Mouse (Mus musculus): Measurements from ENCODE around the gene Gucy1b2. TPM values are rescaled to one million over a fixed set of nuclear protein-coding genes. Genes with fewer than 3 reads are reported as not detected.

The Gucy1b2 gene
- polyA plus RNA-seq, 1 experiment from 2014 or later, result not detected

DNA sequence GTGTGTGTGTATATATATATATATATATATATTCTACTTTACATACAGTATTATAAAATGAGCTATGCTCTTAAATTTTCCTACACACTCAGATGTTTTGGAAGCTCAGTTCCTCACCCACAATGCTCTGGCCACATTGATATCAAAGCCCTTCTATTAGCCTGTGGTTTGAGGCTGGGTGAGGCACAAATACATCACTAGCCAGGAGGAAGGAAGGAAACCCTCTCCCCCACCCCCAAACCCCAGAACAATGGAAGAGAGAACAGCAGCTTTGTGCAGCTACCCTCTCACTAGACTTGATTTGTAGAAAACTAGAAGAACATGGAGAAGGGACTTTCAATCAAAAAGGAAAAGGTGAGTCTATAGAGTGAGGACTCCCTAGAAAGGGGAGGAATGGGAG is 16.1 kb downstream of the Gucy1b2 start:
- no peak for ATAC-seq

DNA sequence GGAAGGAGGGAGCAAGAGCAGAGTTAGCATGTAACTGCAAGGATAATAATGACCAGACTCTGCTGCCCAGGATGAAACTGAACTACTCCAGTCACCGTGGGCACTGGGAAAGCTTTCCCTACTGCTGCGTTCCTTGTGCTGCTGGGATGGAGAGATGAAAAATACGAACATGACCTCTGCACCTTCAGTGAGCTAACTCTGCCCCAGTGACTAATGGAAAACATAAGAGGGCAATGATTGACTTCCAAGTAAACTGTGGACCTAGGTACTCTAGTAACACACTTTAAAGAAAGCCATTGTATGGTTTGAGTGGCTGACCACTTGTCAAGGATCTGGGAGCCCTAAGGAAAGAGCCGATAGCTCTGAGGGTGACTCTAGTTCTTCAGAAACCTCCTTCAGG is 17.9 kb downstream of the Gucy1b2 start:
- ATAC-seq, result peak; percentile 91
- TF ChIP-seq EP300 (IDR thresholded peaks at IDR 0.05; ENCODE audit: low read depth) (no peak), CTCF (IDR thresholded peaks at IDR 0.05; ENCODE audit: low read depth) (no peak)
- Histone ChIP-seq H3K4me2 (ENCODE audit: low read depth, low read length) (no peak overlapping the region), H3K27me3 (ENCODE audit: insufficient read depth, low read length) (no peaks in the 10 kb centered on the region), H3K4me3 (ENCODE audit: low read depth, low read length) (no peak overlapping the region), H3K9ac (replicated peaks) (no peak overlapping the region), H3K9me3 (ENCODE audit: low read length) (no peaks in the 10 kb centered on the region), H3K27ac (ENCODE audit: low read depth) (peak overlapping the region; percentile 84), H3K4me1 (ENCODE audit: insufficient read depth) (no peaks in the 10 kb centered on the region), H3K36me3 (replicated peaks; ENCODE audit: insufficient read depth, low read length) (no peaks in the 10 kb centered on the region)
- 62% methylated on average over 4 of the region's 4 CpGs for WGBS (ENCODE audit: insufficient replicate concordance)
- no peak for DNase-seq

More for the DNA sequence above, 16.1 kb downstream of the Gucy1b2 start:
- DNase-seq, result no peak
- no peak overlapping the region for H3K27ac ChIP-seq (ENCODE audit: low read depth)
- H3K4me2 ChIP-seq (ENCODE audit: low read depth, low read length), result no peak overlapping the region
- no peaks in the 10 kb centered on the region for H3K36me3 ChIP-seq (replicated peaks; ENCODE audit: insufficient read depth, low read length)
- H3K9me3 ChIP-seq (ENCODE audit: low read length), result no peaks in the 10 kb centered on the region
- TF ChIP-seq EP300 (IDR thresholded peaks at IDR 0.05; ENCODE audit: low read depth) (no peak), CTCF (IDR thresholded peaks at IDR 0.05; ENCODE audit: low read depth) (no peak)
- H3K27me3 ChIP-seq (ENCODE audit: insufficient read depth, low read length), result no peaks in the 10 kb centered on the region
- H3K4me1 ChIP-seq (ENCODE audit: insufficient read depth), result no peaks in the 10 kb centered on the region
- no peak overlapping the region for H3K4me3 ChIP-seq (ENCODE audit: low read depth, low read length)
- no peak overlapping the region for H3K9ac ChIP-seq (replicated peaks)

DNA sequence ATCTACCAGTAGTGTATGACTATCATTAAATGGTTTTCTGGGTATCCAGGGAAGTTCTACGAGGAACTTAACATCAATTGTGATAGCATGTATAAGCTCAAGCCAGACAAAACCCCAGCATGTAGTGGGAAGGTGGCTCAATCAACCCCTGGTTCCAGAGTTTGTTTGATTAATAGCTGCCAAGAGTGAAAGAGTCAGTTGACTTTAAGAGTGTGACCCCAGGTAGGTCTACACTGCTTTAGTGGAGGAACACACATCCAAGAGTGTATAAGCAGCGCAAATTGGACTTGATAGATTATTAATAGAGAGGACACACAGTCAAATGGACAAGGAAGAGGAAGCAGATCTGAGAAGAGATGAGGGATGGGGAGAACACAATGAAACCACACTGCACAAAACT is 18.3 kb downstream of the Gucy1b2 start:
- WGBS (ENCODE audit: insufficient replicate concordance), result 76% methylated on average over 2 of the region's 2 CpGs
- H3K27me3 ChIP-seq (ENCODE audit: insufficient read depth, low read length), result no peaks in the 10 kb centered on the region
- DNase-seq (no peak), ATAC-seq (peak; percentile 80)
- no peaks in the 10 kb centered on the region for H3K36me3 ChIP-seq (replicated peaks; ENCODE audit: insufficient read depth, low read length)
- H3K4me1 ChIP-seq (ENCODE audit: insufficient read depth), result no peaks in the 10 kb centered on the region
- no peak overlapping the region for H3K4me3 ChIP-seq (ENCODE audit: low read depth, low read length)
- H3K27ac ChIP-seq (ENCODE audit: low read depth), result peak overlapping the region; percentile 84; the same call in 1 of the 2 replicates
- no peak for TF ChIP-seq CTCF (IDR thresholded peaks at IDR 0.05; ENCODE audit: low read depth)
- TF ChIP-seq EP300 (IDR thresholded peaks at IDR 0.05; ENCODE audit: low read depth), result no peak
- no peak overlapping the region for H3K4me2 ChIP-seq (ENCODE audit: low read depth, low read length)
- H3K9me3 ChIP-seq (ENCODE audit: low read length), result no peaks in the 10 kb centered on the region
- H3K9ac ChIP-seq (replicated peaks), result no peak overlapping the region

DNA sequence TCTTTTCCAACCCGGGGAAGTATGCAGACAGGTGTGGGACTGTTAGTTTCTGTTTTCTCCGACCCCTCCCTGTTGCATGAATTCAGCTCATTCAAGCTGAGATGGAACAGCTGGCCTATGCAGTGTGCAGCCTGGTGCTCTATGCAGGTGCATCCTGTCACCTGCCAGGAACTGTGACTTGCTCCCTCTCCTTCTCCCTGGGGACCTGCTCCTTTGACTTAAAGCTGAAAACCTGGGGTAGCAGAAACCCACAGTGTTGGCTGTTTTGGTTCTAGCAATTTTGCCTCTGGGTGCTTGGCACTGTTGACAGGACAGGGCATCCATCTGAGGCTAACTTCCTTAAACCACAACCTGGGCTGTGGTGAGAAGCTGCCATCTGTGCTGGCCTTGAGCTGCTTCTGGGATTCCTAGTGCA is 30.8 kb downstream of the Gucy1b2 start:
- DNase-seq (peak; percentile 26), ATAC-seq (peak; percentile 59)
- Histone ChIP-seq H3K9me3 (ENCODE audit: low read length) (no peaks in the 10 kb centered on the region), H3K36me3 (replicated peaks; ENCODE audit: insufficient read depth, low read length) (no peaks in the 10 kb centered on the region), H3K4me2 (ENCODE audit: low read depth, low read length) (no peak overlapping the region), H3K4me3 (ENCODE audit: low read depth, low read length) (no peak overlapping the region), H3K9ac (replicated peaks) (no peak overlapping the region), H3K27ac (ENCODE audit: low read depth) (no peak overlapping the region), H3K27me3 (ENCODE audit: insufficient read depth, low read length) (no peaks in the 10 kb centered on the region), H3K4me1 (ENCODE audit: insufficient read depth) (no peaks in the 10 kb centered on the region)
- TF ChIP-seq CTCF (IDR thresholded peaks at IDR 0.05; ENCODE audit: low read depth) (no peak), EP300 (IDR thresholded peaks at IDR 0.05; ENCODE audit: low read depth) (peak; percentile 49; the same call in 1 of the 2 replicates)
- 60% methylated on average over 2 of the region's 2 CpGs for WGBS (ENCODE audit: insufficient replicate concordance)

DNA sequence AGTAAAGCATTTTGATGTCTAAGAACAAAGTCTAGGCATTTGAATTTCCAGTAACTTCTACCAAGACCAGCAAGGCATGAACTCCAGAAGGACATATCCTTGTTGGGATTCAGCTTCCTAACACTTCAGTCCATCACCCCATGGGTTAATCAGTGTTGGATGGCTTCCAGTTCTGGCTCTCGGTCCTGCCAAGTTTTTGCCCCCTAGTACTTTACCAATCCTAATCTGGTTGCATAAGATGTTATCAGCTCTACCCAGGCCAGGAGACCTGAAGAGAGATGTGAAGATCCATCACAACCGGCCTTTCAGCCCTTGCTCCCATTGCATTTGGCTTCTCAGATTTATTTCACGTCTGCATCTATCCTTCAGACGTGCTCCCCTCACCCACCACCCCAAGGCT is 33.8 kb downstream of the Gucy1b2 start:
- H3K4me2 ChIP-seq (ENCODE audit: low read depth, low read length), result no peak overlapping the region
- ATAC-seq (no peak), DNase-seq (no peak)
- no peaks in the 10 kb centered on the region for H3K4me1 ChIP-seq (ENCODE audit: insufficient read depth)
- H3K27me3 ChIP-seq (ENCODE audit: insufficient read depth, low read length), result no peaks in the 10 kb centered on the region
- no peaks in the 10 kb centered on the region for H3K36me3 ChIP-seq (replicated peaks; ENCODE audit: insufficient read depth, low read length)
- H3K9me3 ChIP-seq (ENCODE audit: low read length), result no peaks in the 10 kb centered on the region
- no peak overlapping the region for H3K4me3 ChIP-seq (ENCODE audit: low read depth, low read length)
- no peak overlapping the region for H3K27ac ChIP-seq (ENCODE audit: low read depth)
- no peak overlapping the region for H3K9ac ChIP-seq (replicated peaks)
- TF ChIP-seq CTCF (IDR thresholded peaks at IDR 0.05; ENCODE audit: low read depth) (no peak), EP300 (IDR thresholded peaks at IDR 0.05; ENCODE audit: low read depth) (no peak)
- 66% methylated on average over 4 of the region's 4 CpGs for WGBS (ENCODE audit: insufficient replicate concordance)

DNA sequence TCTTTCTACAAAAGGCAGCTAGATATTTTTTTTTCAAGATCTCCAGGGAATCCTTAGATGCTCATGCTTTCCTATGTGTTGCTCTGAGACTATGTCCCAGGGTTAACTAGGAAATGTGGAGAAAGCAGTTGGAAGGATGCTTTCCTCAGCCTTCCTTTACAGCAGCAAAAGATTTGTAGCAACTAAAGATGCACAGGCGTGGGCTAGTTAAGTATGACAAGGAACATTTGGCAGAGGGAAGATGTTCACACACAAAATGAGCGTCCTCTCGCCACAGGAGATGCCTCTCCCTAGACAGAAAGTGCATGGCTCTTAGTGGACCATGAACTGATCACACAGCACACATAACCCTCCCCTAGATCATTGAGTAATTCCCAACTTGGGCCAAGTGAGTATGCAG is 38.6 kb downstream of the Gucy1b2 start:
- Histone ChIP-seq H3K36me3 (replicated peaks; ENCODE audit: insufficient read depth, low read length) (no peaks in the 10 kb centered on the region), H3K9me3 (ENCODE audit: low read length) (no peaks in the 10 kb centered on the region), H3K4me2 (ENCODE audit: low read depth, low read length) (no peak overlapping the region), H3K27me3 (ENCODE audit: insufficient read depth, low read length) (no peaks in the 10 kb centered on the region), H3K27ac (ENCODE audit: low read depth) (no peak overlapping the region), H3K4me1 (ENCODE audit: insufficient read depth) (no peaks in the 10 kb centered on the region), H3K4me3 (ENCODE audit: low read depth, low read length) (no peak overlapping the region), H3K9ac (replicated peaks) (no peak overlapping the region)
- no peak for ATAC-seq
- no peak for DNase-seq
- 76% methylated on average over 3 of the region's 3 CpGs for WGBS (ENCODE audit: insufficient replicate concordance)
- TF ChIP-seq EP300 (IDR thresholded peaks at IDR 0.05; ENCODE audit: low read depth) (no peak), CTCF (IDR thresholded peaks at IDR 0.05; ENCODE audit: low read depth) (no peak)

DNA sequence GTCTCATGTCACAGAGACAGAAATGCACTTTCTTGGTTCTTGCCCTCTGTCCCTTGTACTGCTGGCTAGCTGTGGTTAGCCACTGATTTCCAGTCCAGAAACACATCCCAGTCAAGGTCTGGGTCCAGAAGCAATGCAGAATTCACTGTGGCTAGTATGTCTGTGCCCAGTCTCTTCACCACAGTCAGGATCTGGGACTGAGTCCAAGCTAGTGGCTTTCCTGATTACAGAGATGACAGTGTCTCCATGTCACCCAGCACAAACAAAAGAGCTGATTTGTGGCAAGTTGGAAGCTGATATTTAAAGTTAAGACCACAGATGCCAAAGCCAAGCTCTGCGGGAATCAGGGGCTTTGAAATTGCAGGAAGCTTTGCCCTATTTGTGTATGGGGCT is 39.4 kb downstream of the Gucy1b2 start:
- Histone ChIP-seq H3K4me2 (ENCODE audit: low read depth, low read length) (no peak overlapping the region), H3K4me3 (ENCODE audit: low read depth, low read length) (no peak overlapping the region), H3K9me3 (ENCODE audit: low read length) (no peaks in the 10 kb centered on the region), H3K4me1 (ENCODE audit: insufficient read depth) (no peaks in the 10 kb centered on the region), H3K36me3 (replicated peaks; ENCODE audit: insufficient read depth, low read length) (no peaks in the 10 kb centered on the region), H3K27me3 (ENCODE audit: insufficient read depth, low read length) (no peaks in the 10 kb centered on the region), H3K9ac (replicated peaks) (no peak overlapping the region), H3K27ac (ENCODE audit: low read depth) (no peak overlapping the region)
- no peak for TF ChIP-seq CTCF (IDR thresholded peaks at IDR 0.05; ENCODE audit: low read depth)
- no peak for TF ChIP-seq EP300 (IDR thresholded peaks at IDR 0.05; ENCODE audit: low read depth)
- 45% methylated on average over 1 of the region's 1 CpGs for WGBS (ENCODE audit: insufficient replicate concordance)
- ATAC-seq, result no peak
- DNase-seq, result no peak
